14 mouse cellular contexts compared by ENCODE assay signal in genomic region chr3:127521156-127521555, GRCm38 (mm10). TPM values are rescaled to one million over a fixed set of nuclear protein-coding genes. Genes with fewer than 3 reads are reported as not detected.
A peak's percentile ranks its signal among the peaks of the same experiment; 100 is the strongest.
DNase-seq lines count a peak whose midpoint lies in the region; ATAC-seq and TF ChIP-seq lines count a peak whose summit lies in the region.
"Had no signal": no experiment of that assay in that cellular context is flagged by ENCODE, and none has a peak within 500 bp of the region (broad histone marks: within the 10 kb centered on the region; RNA-seq: fewer than 3 reads in every experiment).

No protein-coding gene starts in this region.

- no peaks in the 10 kb centered on the region for H3K79me2 ChIP-seq in MEL (ENCODE audit: control insufficient read depth, insufficient read depth, low read length, poor library complexity)

- no peak overlapping the region for H3K4me2 ChIP-seq in kidney, postnatal 0 days (ENCODE audit: low read length)
- H3K4me2 ChIP-seq in heart, embryonic 12.5 days = no peak overlapping the region
- H3K4me2 ChIP-seq in intestine, embryonic 16.5 days (ENCODE audit: low read depth, low read length) = no peak overlapping the region
- H3K4me2 ChIP-seq in hindbrain, embryonic 14.5 days (replicated peaks) = no peak overlapping the region
- H3K4me2 ChIP-seq: liver, embryonic 12.5 days had no signal

- peak; percentile 3 for DNase-seq in kidney, postnatal 0 days (ENCODE audit: low spot score)
- DNase-seq in kidney, adult 18-20 months = no peak
- peak; percentile 48 for DNase-seq in MEL (ENCODE audit: low read depth, low spot score)
- no peak for DNase-seq in hindbrain, embryonic 14.5 days (ENCODE audit: low spot score)
- DNase-seq in cerebellum, postnatal 25 days = no peak
- no peak for DNase-seq in liver
- DNase-seq: adrenal gland, adult 8-10 months; cerebellum, adult 9-11 months; right cerebral cortex, postnatal 4 days; thymus, postnatal 4 days had no signal

- 52% methylated on average over 10 of the region's 10 CpGs for WGBS in kidney, postnatal 0 days
- 43% methylated on average over 10 of the region's 10 CpGs for WGBS in heart, embryonic 12.5 days
- WGBS in intestine, embryonic 16.5 days = 52% methylated on average over 10 of the region's 10 CpGs
- 81% methylated on average over 10 of the region's 10 CpGs for WGBS in hindbrain, embryonic 14.5 days

- no peaks in the 10 kb centered on the region for H3K27me3 ChIP-seq in kidney, postnatal 0 days (ENCODE audit: insufficient read depth, low read length)
- no peaks in the 10 kb centered on the region for H3K27me3 ChIP-seq in MEL (ENCODE audit: control insufficient read depth in 1 of 2, insufficient read depth in 2 of 2, low read length in 2 of 2)
- no peaks in the 10 kb centered on the region for H3K27me3 ChIP-seq in heart, embryonic 12.5 days (replicated peaks)
- H3K27me3 ChIP-seq in intestine, embryonic 16.5 days (replicated peaks; ENCODE audit: control insufficient read depth, insufficient read depth, low read length) = no peaks in the 10 kb centered on the region
- H3K27me3 ChIP-seq in hindbrain, embryonic 14.5 days (ENCODE audit: control insufficient read depth, insufficient read depth, low read length) = no peaks in the 10 kb centered on the region
- H3K27me3 ChIP-seq: liver, embryonic 12.5 days; megakaryocyte, embryonic 14.5 days had no signal

- no peak for ATAC-seq in kidney, postnatal 0 days (replicated peaks; ENCODE audit: low FRiP score, low read depth)
- no peak for ATAC-seq in heart, embryonic 12.5 days (ENCODE audit: insufficient number of reproducible peaks, low FRiP score)
- 0 out of 2 replicates have a peak, but pooled peaks have one; percentile 36 for ATAC-seq in intestine, embryonic 16.5 days
- no peak for ATAC-seq in hindbrain, embryonic 14.5 days (ENCODE audit: low FRiP score)
- ATAC-seq: liver, embryonic 12.5 days had no signal

- no peak overlapping the region for H3K27ac ChIP-seq in kidney, postnatal 0 days
- H3K27ac ChIP-seq in MEL (ENCODE audit: control insufficient read depth, low read depth, low read length) = no peak overlapping the region
- peak overlapping the region; percentile 16; the same call in 1 of the 2 replicates for H3K27ac ChIP-seq in heart, embryonic 12.5 days (ENCODE audit: poor library complexity, severe bottlenecking)
- no peak overlapping the region for H3K27ac ChIP-seq in intestine, embryonic 16.5 days (ENCODE audit: low read length)
- H3K27ac ChIP-seq in hindbrain, embryonic 14.5 days = no peak overlapping the region
- H3K27ac ChIP-seq: liver, embryonic 12.5 days had no signal

- no peak for TF ChIP-seq EP300 in MEL (IDR thresholded peaks at IDR 0.05; ENCODE audit: low read depth in 1 of 2, low read length in 2 of 2)

- no peak for TF ChIP-seq CTCF in kidney, postnatal 0 days (IDR thresholded peaks at IDR 0.05; ENCODE audit: low read depth)
- TF ChIP-seq CTCF in MEL (IDR thresholded peaks at IDR 0.05 in 2 of 3, conservative IDR thresholded peaks at IDR 0.05 in 1 of 3; ENCODE audit: control insufficient read depth in 1 of 3, insufficient read depth in 1 of 3, low read depth in 2 of 3, low read length in 3 of 3, poor library complexity in 1 of 3, severe bottlenecking in 1 of 3) = no peak

- H3K9me3 ChIP-seq in kidney, postnatal 0 days (replicated peaks; ENCODE audit: low read length) = no peaks in the 10 kb centered on the region
- H3K9me3 ChIP-seq in MEL (replicated peaks; ENCODE audit: insufficient read depth, low read length) = no peaks in the 10 kb centered on the region
- no peaks in the 10 kb centered on the region for H3K9me3 ChIP-seq in heart, embryonic 12.5 days (replicated peaks)
- no peaks in the 10 kb centered on the region for H3K9me3 ChIP-seq in intestine, embryonic 16.5 days (ENCODE audit: control insufficient read depth, low read length)
- no peaks in the 10 kb centered on the region for H3K9me3 ChIP-seq in hindbrain, embryonic 14.5 days (ENCODE audit: control insufficient read depth, low read length)
- H3K9me3 ChIP-seq: liver, embryonic 12.5 days; megakaryocyte, embryonic 14.5 days had no signal

- H3K36me3 ChIP-seq in kidney, postnatal 0 days (ENCODE audit: insufficient read depth, low read length) = no peaks in the 10 kb centered on the region
- H3K36me3 ChIP-seq in MEL (ENCODE audit: control insufficient read depth in 1 of 2, insufficient read depth in 2 of 2, low read length in 2 of 2) = peaks cover 0 to 5% of the 10 kb centered on the region in 2 experiments; a peak in 2 of 4 replicates
- no peaks in the 10 kb centered on the region for H3K36me3 ChIP-seq in heart, embryonic 12.5 days
- no peaks in the 10 kb centered on the region for H3K36me3 ChIP-seq in intestine, embryonic 16.5 days (ENCODE audit: control insufficient read depth, insufficient read depth, low read length)
- no peaks in the 10 kb centered on the region for H3K36me3 ChIP-seq in hindbrain, embryonic 14.5 days (replicated peaks; ENCODE audit: control insufficient read depth, insufficient read depth)
- H3K36me3 ChIP-seq: liver, embryonic 12.5 days had no signal

- no peak for TF ChIP-seq RAD21 in MEL (IDR thresholded peaks at IDR 0.05; ENCODE audit: low read depth, low read length)

- H3K4me3 ChIP-seq in kidney, postnatal 0 days (replicated peaks; ENCODE audit: low read depth, low read length) = no peak overlapping the region
- peak overlapping the region; percentile 4 to 45; a peak in 2 of 4 replicates for H3K4me3 ChIP-seq in MEL (ENCODE audit: control insufficient read depth in 1 of 2, insufficient read depth in 1 of 2, low read depth in 2 of 2, low read length in 2 of 2)
- no peak overlapping the region for H3K4me3 ChIP-seq in heart, embryonic 12.5 days
- no peak overlapping the region for H3K4me3 ChIP-seq in intestine, embryonic 16.5 days (ENCODE audit: low read length)
- no peak overlapping the region for H3K4me3 ChIP-seq in hindbrain, embryonic 14.5 days (replicated peaks; ENCODE audit: low read length)
- H3K4me3 ChIP-seq: liver, embryonic 12.5 days; megakaryocyte, embryonic 14.5 days had no signal

- H3K4me1 ChIP-seq in kidney, postnatal 0 days (replicated peaks; ENCODE audit: insufficient read depth, low read length) = no peaks in the 10 kb centered on the region
- H3K4me1 ChIP-seq in MEL (ENCODE audit: control insufficient read depth in 1 of 2, insufficient read depth in 2 of 2, low read length in 2 of 2) = peaks cover 10 to 11% of the 10 kb centered on the region in 2 experiments
- H3K4me1 ChIP-seq in heart, embryonic 12.5 days (replicated peaks) = peaks cover 14% of the 10 kb centered on the region; the same call in 1 of the 2 replicates
- H3K4me1 ChIP-seq in intestine, embryonic 16.5 days (ENCODE audit: control insufficient read depth, insufficient read depth, low read length) = no peaks in the 10 kb centered on the region
- no peaks in the 10 kb centered on the region for H3K4me1 ChIP-seq in hindbrain, embryonic 14.5 days (replicated peaks; ENCODE audit: control insufficient read depth, insufficient read depth, low read length)
- H3K4me1 ChIP-seq: liver, embryonic 12.5 days; megakaryocyte, embryonic 14.5 days had no signal

- no peak overlapping the region for H3K9ac ChIP-seq in kidney, postnatal 0 days (ENCODE audit: low read depth, low read length)
- no peak overlapping the region for H3K9ac ChIP-seq in MEL (ENCODE audit: control insufficient read depth, low read depth, low read length, poor library complexity, severe bottlenecking)
- no peak overlapping the region for H3K9ac ChIP-seq in heart, embryonic 12.5 days
- no peak overlapping the region for H3K9ac ChIP-seq in intestine, embryonic 16.5 days (ENCODE audit: low read depth, low read length)
- no peak overlapping the region for H3K9ac ChIP-seq in hindbrain, embryonic 14.5 days
- H3K9ac ChIP-seq: liver, embryonic 12.5 days had no signal

- no peak for TF ChIP-seq POLR2A in MEL (IDR thresholded peaks at IDR 0.05; ENCODE audit: control insufficient read depth in 1 of 2, insufficient read depth in 1 of 2, low read depth in 1 of 2, low read length in 2 of 2, poor library complexity in 1 of 2)

TF ChIP-seq in MEL, 35 proteins besides CTCF, POLR2A, EP300 and RAD21 (continues in another document):
- TF ChIP-seq ETS1 (IDR thresholded peaks at IDR 0.05; ENCODE audit: low read depth, low read length) (no peak), USF2 (IDR thresholded peaks at IDR 0.05; ENCODE audit: borderline replicate concordance in 1 of 2, insufficient read depth in 1 of 2, low read depth in 1 of 2, low read length in 2 of 2) (no peak), ZMIZ1 (IDR thresholded peaks at IDR 0.05; ENCODE audit: low read depth, low read length) (no peak), NELFE (IDR thresholded peaks at IDR 0.05; ENCODE audit: low read depth, low read length) (no peak), E2F4 (IDR thresholded peaks at IDR 0.05; ENCODE audit: borderline replicate concordance, low read depth, low read length) (no peak)

RNA-seq across cellular contexts. Expression of gene Ank2, which starts 22.0 kb away (rescaled TPM):
- polyA plus RNA-seq in kidney, postnatal 0 days (2015; fragmentation: Nextera tagmentation; extraction: Ambion mirVana) = 4.1 and 4.7 TPM in 2 replicates
- 4.0 and 4.5 TPM in 2 replicates for total RNA-seq in MEL (2012; rRNA removed)
- 1 to 10 TPM in 1 of 2 experiments, not detected in 1; 2.7 TPM for polyA plus RNA-seq in MEL (2012; ENCODE audit: insufficient read depth in 1 of 2, insufficient read length in 2 of 2, low read depth in 1 of 2, low replicate concordance in 2 of 2, missing spikeins in 1 of 2)
- 42.5 and 45.7 TPM in 2 replicates for polyA plus RNA-seq in heart, embryonic 12.5 days (2016; fragmentation: Nextera tagmentation; extraction: Ambion mirVana)
- polyA plus RNA-seq in intestine, embryonic 16.5 days (2015; fragmentation: Nextera tagmentation; extraction: Ambion mirVana) = 14.7 and 15.8 TPM in 2 replicates
- polyA plus RNA-seq in hindbrain, embryonic 14.5 days (2014; fragmentation: Nextera tagmentation; extraction: Ambion mirVana) = 180 and 204 TPM in 2 replicates

RNA-seq across cellular contexts. Expression of gene Larp7, which starts 32.0 kb away (rescaled TPM):
- 46.1 and 52.2 TPM in 2 replicates for polyA plus RNA-seq in kidney, postnatal 0 days (2015; fragmentation: Nextera tagmentation; extraction: Ambion mirVana)
- total RNA-seq in MEL (2012; rRNA removed) = 44.2 and 50.5 TPM in 2 replicates
- polyA plus RNA-seq in MEL (2012; ENCODE audit: insufficient read depth in 1 of 2, insufficient read length in 2 of 2, low read depth in 1 of 2, low replicate concordance in 2 of 2, missing spikeins in 1 of 2) = 100 to 1,000 TPM in 1 of 2 experiments, 10 to 100 TPM in 1; 61.3 to 252 TPM
- 61.2 and 62.6 TPM in 2 replicates for polyA plus RNA-seq in heart, embryonic 12.5 days (2016; fragmentation: Nextera tagmentation; extraction: Ambion mirVana)
- 39.1 and 46.7 TPM in 2 replicates for polyA plus RNA-seq in intestine, embryonic 16.5 days (2015; fragmentation: Nextera tagmentation; extraction: Ambion mirVana)
- polyA plus RNA-seq in hindbrain, embryonic 14.5 days (2014; fragmentation: Nextera tagmentation; extraction: Ambion mirVana) = 25.6 and 27.0 TPM in 2 replicates

RNA-seq across cellular contexts. Expression of gene Zgrf1, which starts 32.1 kb away (rescaled TPM):
- 2.3 and 3.2 TPM in 2 replicates for polyA plus RNA-seq in kidney, postnatal 0 days (2015; fragmentation: Nextera tagmentation; extraction: Ambion mirVana)
- 5.7 and 6.7 TPM in 2 replicates for total RNA-seq in MEL (2012; rRNA removed)
- polyA plus RNA-seq in MEL (2012; ENCODE audit: insufficient read depth in 1 of 2, insufficient read length in 2 of 2, low read depth in 1 of 2, low replicate concordance in 2 of 2, missing spikeins in 1 of 2) = 1 to 10 TPM in 1 of 2 experiments, not detected in 1; 8.2 TPM
- 9.9 and 10.0 TPM in 2 replicates for polyA plus RNA-seq in heart, embryonic 12.5 days (2016; fragmentation: Nextera tagmentation; extraction: Ambion mirVana)
- polyA plus RNA-seq in intestine, embryonic 16.5 days (2015; fragmentation: Nextera tagmentation; extraction: Ambion mirVana) = 3.6 and 3.7 TPM in 2 replicates
- 2.6 and 2.7 TPM in 2 replicates for polyA plus RNA-seq in hindbrain, embryonic 14.5 days (2014; fragmentation: Nextera tagmentation; extraction: Ambion mirVana)

Comparison
In these comparisons a context has a peak if more than half of its experiments do, and no peak if none do; other contexts are left out.
1. DNase-seq: peak in kidney, postnatal 0 days (single experiment) and MEL (single experiment); none in kidney, adult 18-20 months (single experiment), hindbrain, embryonic 14.5 days (single experiment), cerebellum, postnatal 25 days (0 of 2) and liver (single experiment).
2. H3K4me3 ChIP-seq: peak in MEL (2 of 2); none in kidney, postnatal 0 days (single experiment), heart, embryonic 12.5 days (single experiment), intestine, embryonic 16.5 days (single experiment) and hindbrain, embryonic 14.5 days (single experiment).